Mouse (Mus musculus) ES-Bruce4 (cell line): Measurements from ENCODE around the gene Hist1h3g. TPM values are rescaled to one million over a fixed set of nuclear protein-coding genes. Genes with fewer than 3 reads are reported as not detected.

Experiments
- H3K27ac ChIP-seq: 2 replicates; pipeline ENCODE4 v1.5.1; 2012; ENCODE audit warnings: low read length, inconsistent platforms; ENCODE audit not compliant: insufficient read depth
- H3K27me3 ChIP-seq: 2 replicates; pipeline ENCODE4 v1.6.1; 2012; ENCODE audit warnings: mild to moderate bottlenecking, low read length, inconsistent platforms; ENCODE audit not compliant: control insufficient read depth, poor library complexity, insufficient read depth, severe bottlenecking
- H3K36me3 ChIP-seq: 2 replicates; pipeline ENCODE4 v1.6.1; 2012; ENCODE audit warnings: inconsistent platforms, mild to moderate bottlenecking, low read length, moderate library complexity; ENCODE audit not compliant: control insufficient read depth, poor library complexity, insufficient read depth, severe bottlenecking
- H3K4me1 ChIP-seq: one replicate; pipeline ENCODE4 v1.8.1; 2011; ENCODE audit warnings: low read length; ENCODE audit not compliant: control insufficient read depth, insufficient read depth
- H3K4me3 ChIP-seq: 2 replicates; pipeline ENCODE4 v1.5.1; 2011; ENCODE audit warnings: low read depth, mild to moderate bottlenecking, low read length
- H3K9ac ChIP-seq: 2 replicates; pipeline ENCODE4 v1.6.1; 2012; ENCODE audit warnings: low read depth, mild to moderate bottlenecking, inconsistent platforms; ENCODE audit not compliant: poor library complexity, severe bottlenecking
- H3K9me3 ChIP-seq: replicated peaks from 2 replicates; pipeline ENCODE4 v1.6.1; 2012; ENCODE audit warnings: mild to moderate bottlenecking, low read length, inconsistent platforms; ENCODE audit not compliant: control insufficient read depth, poor library complexity, insufficient read depth, severe bottlenecking
- CTCF ChIP-seq: IDR thresholded peaks from one replicate; pipeline ENCODE4 v1.8.1; 2011; ENCODE audit warnings: low read depth, low read length
- EP300 ChIP-seq: IDR thresholded peaks from 2 replicates; pipeline ENCODE4 v1.6.1; 2011; ENCODE audit warnings: low read depth, low read length; ENCODE audit not compliant: insufficient read depth
- POLR2A ChIP-seq: IDR thresholded peaks from one replicate; pipeline ENCODE4 v1.8.1; 2011; ENCODE audit warnings: low read length; ENCODE audit not compliant: insufficient read depth
- polyA plus RNA-seq: library from polyadenylated mRNA; stranded (reverse); fragments of >200 nt; gene quantifications from 2 replicates; pipeline ENCODE4 v1.2.4, GENCODE M21; 2011; ENCODE audit warnings: low read depth; ENCODE audit not compliant: missing spikeins, insufficient read depth, insufficient read length

Hist1h3g gene
- polyA plus RNA-seq, 1 experiment: 8.9 TPM

DNA sequence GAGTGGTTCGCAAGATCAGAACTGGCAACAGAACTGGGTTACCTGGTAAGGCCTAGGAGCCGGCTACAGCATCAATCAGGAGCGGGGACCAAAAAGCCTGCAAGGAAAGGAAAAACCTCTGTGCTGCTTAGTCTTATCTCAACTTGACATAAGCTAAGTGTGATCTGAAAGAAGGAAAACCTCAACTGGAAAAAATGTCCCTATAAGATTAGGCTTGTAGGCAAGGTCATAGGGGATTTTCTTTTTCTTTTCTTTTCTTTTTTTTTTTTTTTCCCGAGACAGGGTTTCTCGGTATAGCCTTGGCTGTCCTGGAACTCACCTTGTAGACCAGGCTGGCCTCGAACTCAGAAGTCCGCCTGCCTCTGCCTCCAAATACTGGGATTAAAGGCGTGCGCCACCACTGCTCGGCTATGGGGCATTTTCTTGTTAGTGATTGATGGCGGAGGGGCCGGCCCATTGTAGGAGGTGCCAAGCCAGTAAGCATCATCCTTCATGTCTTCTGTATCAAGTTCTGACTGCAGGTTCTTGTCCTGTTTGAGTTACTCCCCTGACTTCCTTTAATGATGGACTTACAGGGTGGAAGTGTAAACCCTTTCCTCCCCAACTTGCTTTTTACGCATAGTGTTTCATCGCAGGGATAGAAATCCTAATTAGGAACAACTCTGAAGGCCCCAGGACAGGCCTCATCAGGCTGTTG lies 28.3 kb upstream of the Hist1h3g start:
- Histone ChIP-seq H3K9ac (peak overlapping the region; percentile 55), H3K9me3 (no peaks in the 10 kb centered on the region), H3K27ac (peak overlapping the region; percentile 54), H3K4me1 (peaks cover 9% of the 10 kb centered on the region), H3K36me3 (no peaks in the 10 kb centered on the region), H3K27me3 (no peaks in the 10 kb centered on the region), H3K4me3 (peak overlapping the region; percentile 79)
- TF ChIP-seq POLR2A (no peak), EP300 (no peak), CTCF (no peak)

- H3K9me3 ChIP-seq: no peaks in the 10 kb centered on the region
- H3K9ac ChIP-seq: no peak overlapping the region
- H3K27me3 ChIP-seq: no peaks in the 10 kb centered on the region
- peaks cover 14% of the 10 kb centered on the region for H3K4me1 ChIP-seq
- no peaks in the 10 kb centered on the region for H3K36me3 ChIP-seq
- H3K4me3 ChIP-seq: no peak overlapping the region
- TF ChIP-seq POLR2A: no peak
- no peak for TF ChIP-seq CTCF
- no peak for TF ChIP-seq EP300
- H3K27ac ChIP-seq: no peak overlapping the region; the same call in 1 of the 2 replicates
These were observed 25.1 kb upstream of the Hist1h3g start for GRCm38 (mm10) chr13:23510127-23510526.

- peaks cover 12% of the 10 kb centered on the region for H3K4me1 ChIP-seq
- no peak overlapping the region for H3K9ac ChIP-seq
- peak overlapping the region; percentile 41; the same call in 1 of the 2 replicates for H3K27ac ChIP-seq
- H3K9me3 ChIP-seq: no peaks in the 10 kb centered on the region
- no peak overlapping the region for H3K4me3 ChIP-seq
- no peaks in the 10 kb centered on the region for H3K27me3 ChIP-seq
- TF ChIP-seq EP300 (no peak), CTCF (no peak), POLR2A (no peak)
- no peaks in the 10 kb centered on the region for H3K36me3 ChIP-seq
These were observed 21.7 kb upstream of the Hist1h3g start for GRCm38 (mm10) chr13:23513517-23513916.

GRCm38 (mm10) chr13:23515281-23515680 lies 19.9 kb upstream of the Hist1h3g start:
- H3K9me3 ChIP-seq: no peaks in the 10 kb centered on the region
- peak overlapping the region; percentile 65; the same call in 1 of the 2 replicates for H3K27ac ChIP-seq
- H3K36me3 ChIP-seq: no peaks in the 10 kb centered on the region
- no peaks in the 10 kb centered on the region for H3K27me3 ChIP-seq
- H3K4me3 ChIP-seq: no peak overlapping the region
- no peak for TF ChIP-seq EP300
- TF ChIP-seq CTCF: no peak
- no peak for TF ChIP-seq POLR2A
- peaks cover 12% of the 10 kb centered on the region for H3K4me1 ChIP-seq
- no peak overlapping the region for H3K9ac ChIP-seq

DNA sequence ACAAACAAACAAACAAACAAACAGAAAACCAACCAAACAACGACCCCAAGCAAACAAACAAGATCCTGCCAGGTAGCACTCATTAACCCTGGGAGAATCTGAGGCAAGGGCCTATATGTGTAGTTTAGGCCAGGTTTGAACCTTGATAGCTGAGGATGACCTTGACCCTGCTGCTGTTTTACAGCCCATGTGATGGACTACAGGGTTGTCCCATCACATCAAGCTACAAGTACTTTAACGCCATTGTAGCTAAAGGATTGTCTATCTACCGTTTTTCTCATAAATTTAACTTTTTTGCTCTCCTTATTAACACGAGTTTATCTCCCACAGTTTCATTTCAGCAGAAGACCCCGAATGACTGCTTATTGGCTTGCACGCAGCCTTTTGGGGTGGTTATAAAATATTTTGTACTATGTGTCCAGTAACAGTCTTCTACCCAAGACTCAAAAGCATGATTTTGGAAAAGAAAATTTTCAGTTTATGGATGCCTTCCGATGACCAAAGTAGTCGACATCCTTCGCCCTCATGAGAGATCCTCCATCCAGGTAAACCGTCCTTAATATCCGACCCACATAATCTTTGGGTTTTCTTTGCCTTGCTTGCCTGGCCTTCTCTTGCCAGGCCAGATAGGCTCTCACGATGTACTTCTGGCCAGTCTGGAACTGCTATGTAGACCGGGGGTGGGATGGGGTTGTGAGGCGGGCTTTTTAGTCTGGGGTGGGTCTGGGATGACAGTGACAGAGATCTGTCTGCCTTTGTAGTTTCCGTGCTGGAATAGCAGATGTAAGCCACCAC lies 19.2 kb upstream of the Hist1h3g start:
- TF ChIP-seq POLR2A (no peak), CTCF (no peak), EP300 (no peak)
- peaks cover 9% of the 10 kb centered on the region for H3K4me1 ChIP-seq
- no peaks in the 10 kb centered on the region for H3K27me3 ChIP-seq
- no peaks in the 10 kb centered on the region for H3K36me3 ChIP-seq
- peak overlapping the region; percentile 65 for H3K27ac ChIP-seq
- H3K9ac ChIP-seq: peak overlapping the region; percentile 44
- peak overlapping the region; percentile 62 for H3K4me3 ChIP-seq
- H3K9me3 ChIP-seq: no peaks in the 10 kb centered on the region
